Mouse (Mus musculus): ENCODE data around the gene Sfr1. TPM values are rescaled to one million over a fixed set of nuclear protein-coding genes. Genes with fewer than 3 reads are reported as not detected.

The Sfr1 gene
- polyA plus RNA-seq (2014; fragmentation: Nextera tagmentation; extraction: Ambion mirVana), result 165 and 187 TPM in 2 replicates

DNA sequence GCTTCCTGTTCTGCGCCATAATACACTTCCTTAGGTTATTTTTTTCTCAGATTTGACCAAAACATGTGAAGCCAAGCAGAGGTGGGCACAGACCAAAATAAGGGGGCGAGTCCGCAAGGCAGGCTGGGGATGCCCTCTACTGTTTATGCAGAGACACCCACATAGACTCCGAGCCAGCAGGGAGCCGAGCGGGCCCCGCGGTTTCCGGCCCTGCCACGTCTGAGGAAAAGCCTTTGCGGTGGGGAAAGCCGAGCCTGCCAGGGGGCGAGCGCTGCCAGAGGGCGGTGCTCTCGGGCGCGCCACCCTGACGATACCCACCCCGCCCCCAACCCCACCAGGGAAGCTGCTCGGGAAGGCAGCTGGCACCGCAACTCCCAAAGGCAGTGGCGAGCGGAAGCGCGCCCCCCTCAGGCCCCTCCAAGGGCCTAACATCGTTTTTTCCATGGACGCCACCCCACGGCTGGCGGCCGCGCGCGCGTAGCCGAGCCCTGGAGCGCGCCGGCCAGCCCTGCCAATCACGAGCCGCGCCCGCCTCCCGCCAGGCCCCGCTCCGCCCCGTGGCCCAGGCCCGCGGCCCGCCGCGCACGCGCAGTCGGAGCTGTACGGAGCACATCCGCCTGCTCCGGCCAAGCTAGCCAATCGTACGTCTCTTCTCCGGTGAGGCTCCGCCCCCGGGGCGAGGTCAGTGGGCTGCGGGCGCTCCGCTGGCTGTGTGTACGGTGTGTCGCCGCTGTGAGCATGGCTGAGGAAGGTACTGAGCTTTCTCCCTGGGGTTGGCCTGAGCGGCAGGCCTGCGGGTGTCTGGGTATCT lies at the start of gene Sfr1:
Gene Sfr1, plus strand, starts transcription at position 612 of the 811 bp plus-strand sequence.
- peaks cover 30% of the 10 kb centered on the region for H3K36me3 ChIP-seq (ENCODE audit: control insufficient read depth, insufficient read depth, low read length)
- peak; percentile 95 for ATAC-seq (ENCODE audit: low read depth)
- peak within 1 kb of the TSS; percentile 92 for H3K27ac ChIP-seq (ENCODE audit: low read depth, low read length)
- under 1% methylated on average over 64 of the region's 72 CpGs for WGBS
- no peaks in the 10 kb centered on the region for H3K27me3 ChIP-seq (ENCODE audit: control insufficient read depth, insufficient read depth, low read length)
- H3K4me3 ChIP-seq (ENCODE audit: low read depth, low read length), result peak within 1 kb of the TSS; percentile 70
- peak within 1 kb of the TSS; percentile 63 for H3K9ac ChIP-seq (replicated peaks; ENCODE audit: low read depth, low read length)
- H3K4me2 ChIP-seq (ENCODE audit: low read depth, low read length), result peak within 1 kb of the TSS; percentile 69
- H3K9me3 ChIP-seq (ENCODE audit: control insufficient read depth, low read length), result no peaks in the 10 kb centered on the region
- 0 out of 2 replicates have a peak, but pooled peaks cover 6% of the 10 kb centered on the region for H3K4me1 ChIP-seq (ENCODE audit: control insufficient read depth, insufficient read depth, low read length)

DNA sequence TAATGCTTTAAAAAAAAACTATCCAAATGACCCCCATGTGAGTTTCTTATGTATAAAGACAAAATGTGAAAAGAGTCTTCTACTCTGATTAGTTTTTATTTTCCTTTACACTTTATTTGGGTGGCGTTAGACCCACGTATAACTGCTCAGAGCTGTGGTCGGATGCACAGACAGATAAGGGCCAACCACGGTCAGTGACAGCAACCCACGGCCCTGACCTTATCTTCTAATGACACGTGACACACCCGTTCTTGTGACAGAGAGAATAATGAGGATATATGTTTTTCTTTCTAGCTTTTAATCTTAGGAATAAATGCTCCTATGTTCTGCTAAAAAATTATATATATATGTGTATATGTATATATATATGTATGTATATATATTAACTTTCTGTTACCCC lies 41.9 kb upstream of the Sfr1 start:
- Histone ChIP-seq H3K9ac (replicated peaks; ENCODE audit: low read depth, low read length) (no peak overlapping the region), H3K4me1 (ENCODE audit: control insufficient read depth, insufficient read depth, low read length) (no peaks in the 10 kb centered on the region), H3K4me3 (ENCODE audit: low read depth, low read length) (no peak overlapping the region), H3K4me2 (ENCODE audit: low read depth, low read length) (no peak overlapping the region), H3K36me3 (ENCODE audit: control insufficient read depth, insufficient read depth, low read length) (no peaks in the 10 kb centered on the region), H3K27me3 (ENCODE audit: control insufficient read depth, insufficient read depth, low read length) (no peaks in the 10 kb centered on the region), H3K27ac (ENCODE audit: low read depth, low read length) (no peak overlapping the region), H3K9me3 (ENCODE audit: control insufficient read depth, low read length) (no peaks in the 10 kb centered on the region)
- ATAC-seq (ENCODE audit: low read depth), result no peak
- 91% methylated on average over 7 of the region's 7 CpGs for WGBS

DNA sequence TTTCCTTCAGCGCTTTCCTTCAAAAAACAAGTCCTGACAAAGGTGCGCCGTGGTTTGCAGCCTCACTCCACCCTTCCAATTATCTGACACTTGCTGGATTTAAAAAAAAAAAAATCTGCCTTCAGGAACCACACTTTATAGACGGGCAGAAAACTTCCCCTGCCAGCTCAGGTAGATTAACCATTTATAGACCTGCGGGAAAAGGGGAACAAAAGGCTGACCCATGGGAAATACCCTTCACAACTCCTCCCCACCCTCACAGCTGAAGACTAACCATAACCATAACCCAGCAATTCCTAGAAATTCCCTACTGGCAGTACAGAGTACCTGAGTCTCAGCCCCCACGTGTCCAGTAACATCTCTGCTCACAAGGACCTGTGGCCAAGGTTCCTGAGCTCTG lies 39.5 kb upstream of the Sfr1 start, which contains the start of gene Col17a1:
Gene Col17a1, minus strand, starts transcription at position 101 of the 400 bp plus-strand sequence.
- no peak for ATAC-seq (ENCODE audit: low read depth)
- WGBS, result 83% methylated on average over 6 of the region's 6 CpGs
- Histone ChIP-seq H3K4me2 (ENCODE audit: low read depth, low read length) (no peak within 1 kb of the TSS), H3K9me3 (ENCODE audit: control insufficient read depth, low read length) (no peaks in the 10 kb centered on the region), H3K4me1 (ENCODE audit: control insufficient read depth, insufficient read depth, low read length) (no peaks in the 10 kb centered on the region), H3K27ac (ENCODE audit: low read depth, low read length) (no peak within 1 kb of the TSS), H3K9ac (replicated peaks; ENCODE audit: low read depth, low read length) (no peak within 1 kb of the TSS), H3K27me3 (ENCODE audit: control insufficient read depth, insufficient read depth, low read length) (no peaks in the 10 kb centered on the region), H3K4me3 (ENCODE audit: low read depth, low read length) (no peak within 1 kb of the TSS), H3K36me3 (ENCODE audit: control insufficient read depth, insufficient read depth, low read length) (no peaks in the 10 kb centered on the region)

DNA sequence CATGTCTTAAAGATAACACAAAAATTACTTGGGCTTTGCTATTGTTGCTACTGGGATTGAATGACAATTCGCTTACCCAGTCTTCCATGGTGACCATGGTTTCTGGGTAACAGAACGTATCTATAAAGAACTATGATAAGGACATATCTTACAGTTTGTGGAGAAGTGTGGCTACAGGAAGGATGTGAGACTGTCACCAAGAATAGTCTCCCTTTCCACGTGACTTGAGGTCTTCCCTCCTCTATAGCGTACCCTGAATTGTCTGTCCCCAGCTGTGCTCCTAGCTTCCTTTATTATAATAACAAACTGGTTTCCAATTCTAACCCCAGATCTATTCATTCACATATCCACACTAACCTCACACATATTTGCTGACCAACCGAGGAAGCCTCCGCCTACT lies 35.8 kb upstream of the Sfr1 start:
- Histone ChIP-seq H3K9ac (replicated peaks; ENCODE audit: low read depth, low read length) (no peak overlapping the region), H3K9me3 (ENCODE audit: control insufficient read depth, low read length) (no peaks in the 10 kb centered on the region), H3K4me2 (ENCODE audit: low read depth, low read length) (no peak overlapping the region), H3K36me3 (ENCODE audit: control insufficient read depth, insufficient read depth, low read length) (no peaks in the 10 kb centered on the region), H3K27ac (ENCODE audit: low read depth, low read length) (no peak overlapping the region), H3K4me3 (ENCODE audit: low read depth, low read length) (no peak overlapping the region), H3K4me1 (ENCODE audit: control insufficient read depth, insufficient read depth, low read length) (no peaks in the 10 kb centered on the region), H3K27me3 (ENCODE audit: control insufficient read depth, insufficient read depth, low read length) (no peaks in the 10 kb centered on the region)
- WGBS, result 92% methylated on average over 6 of the region's 6 CpGs
- ATAC-seq (ENCODE audit: low read depth), result no peak

DNA sequence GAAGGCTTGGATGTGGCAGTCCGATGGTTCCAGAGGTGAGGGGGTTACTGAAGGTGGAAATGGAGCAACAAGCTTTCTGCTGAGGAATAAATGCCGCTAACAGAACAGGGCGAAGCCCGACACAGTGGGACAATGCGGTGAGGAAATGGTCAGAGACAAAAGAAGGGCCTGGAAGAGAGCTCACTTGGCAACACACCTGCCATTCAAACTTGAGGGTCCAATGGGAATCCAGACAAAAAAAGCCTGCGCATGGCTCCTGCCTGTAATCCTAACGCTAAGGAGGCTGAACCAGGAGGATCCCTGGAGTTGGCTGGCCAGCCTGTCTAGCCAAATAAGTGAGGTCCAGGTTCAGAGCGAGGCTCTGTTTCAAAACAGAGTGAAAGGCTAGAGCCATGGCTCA lies 35.1 kb upstream of the Sfr1 start:
- 93% methylated on average over 8 of the region's 8 CpGs for WGBS
- no peak for ATAC-seq (ENCODE audit: low read depth)
- H3K27me3 ChIP-seq (ENCODE audit: control insufficient read depth, insufficient read depth, low read length), result no peaks in the 10 kb centered on the region

DNA sequence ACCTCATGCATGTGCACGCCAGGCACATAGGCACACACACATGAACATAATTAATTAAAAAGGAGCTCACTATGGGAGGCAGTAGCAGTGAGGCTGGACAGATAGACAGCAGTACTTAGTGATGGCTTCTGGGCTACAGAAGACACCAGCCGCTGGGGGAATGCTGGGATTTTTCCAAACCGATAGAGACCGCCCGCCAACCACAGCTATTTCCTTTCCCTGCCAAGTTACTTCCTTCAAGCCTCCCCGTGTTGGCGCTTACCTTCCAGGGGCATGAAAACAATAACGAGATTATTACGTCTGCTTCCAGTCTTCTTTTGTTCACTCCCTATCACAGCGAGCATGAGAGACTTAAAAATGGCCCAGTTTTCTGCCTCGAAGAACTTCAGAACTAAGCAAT lies 34.4 kb upstream of the Sfr1 start:
- WGBS, result 95% methylated on average over 11 of the region's 11 CpGs
- no peaks in the 10 kb centered on the region for H3K27me3 ChIP-seq (ENCODE audit: control insufficient read depth, insufficient read depth, low read length)
- no peak for ATAC-seq (ENCODE audit: low read depth)

More for the DNA sequence above, 35.1 kb upstream of the Sfr1 start:
- H3K9ac ChIP-seq (replicated peaks; ENCODE audit: low read depth, low read length), result no peak overlapping the region
- H3K4me2 ChIP-seq (ENCODE audit: low read depth, low read length), result no peak overlapping the region
- no peak overlapping the region for H3K4me3 ChIP-seq (ENCODE audit: low read depth, low read length)
- no peak overlapping the region for H3K27ac ChIP-seq (ENCODE audit: low read depth, low read length)
- no peaks in the 10 kb centered on the region for H3K9me3 ChIP-seq (ENCODE audit: control insufficient read depth, low read length)
- H3K4me1 ChIP-seq (ENCODE audit: control insufficient read depth, insufficient read depth, low read length), result no peaks in the 10 kb centered on the region
- H3K36me3 ChIP-seq (ENCODE audit: control insufficient read depth, insufficient read depth, low read length), result no peaks in the 10 kb centered on the region

DNA sequence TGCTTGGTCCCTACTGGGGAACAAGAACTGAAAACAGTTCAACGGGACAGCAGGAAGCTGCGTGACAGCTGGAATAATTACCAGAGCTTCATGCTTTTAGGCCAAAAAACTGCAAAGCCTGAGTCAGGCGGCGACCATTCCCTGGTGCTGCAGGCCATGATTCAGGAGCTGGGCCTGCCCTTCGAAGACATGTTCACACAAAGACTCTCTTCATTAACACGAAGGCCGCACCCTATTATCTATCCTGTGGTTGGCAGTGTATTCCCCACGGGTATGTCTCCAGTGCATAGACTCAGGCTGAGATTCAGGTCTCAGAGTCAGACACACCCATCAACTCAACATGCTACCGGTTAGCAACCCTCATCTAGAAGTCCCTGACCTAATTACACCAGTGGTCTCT lies 33.2 kb upstream of the Sfr1 start:
- no peak overlapping the region for H3K4me2 ChIP-seq (ENCODE audit: low read depth, low read length)
- H3K27ac ChIP-seq (ENCODE audit: low read depth, low read length), result no peak overlapping the region
- ATAC-seq (ENCODE audit: low read depth), result no peak
- WGBS, result 81% methylated on average over 9 of the region's 9 CpGs
- no peaks in the 10 kb centered on the region for H3K9me3 ChIP-seq (ENCODE audit: control insufficient read depth, low read length)
- H3K36me3 ChIP-seq (ENCODE audit: control insufficient read depth, insufficient read depth, low read length), result no peaks in the 10 kb centered on the region
- no peak overlapping the region for H3K4me3 ChIP-seq (ENCODE audit: low read depth, low read length)
- H3K9ac ChIP-seq (replicated peaks; ENCODE audit: low read depth, low read length), result no peak overlapping the region
- H3K4me1 ChIP-seq (ENCODE audit: control insufficient read depth, insufficient read depth, low read length), result no peaks in the 10 kb centered on the region
- no peaks in the 10 kb centered on the region for H3K27me3 ChIP-seq (ENCODE audit: control insufficient read depth, insufficient read depth, low read length)

More for the DNA sequence above, 34.4 kb upstream of the Sfr1 start:
- Histone ChIP-seq H3K9me3 (ENCODE audit: control insufficient read depth, low read length) (no peaks in the 10 kb centered on the region), H3K4me1 (ENCODE audit: control insufficient read depth, insufficient read depth, low read length) (no peaks in the 10 kb centered on the region), H3K27ac (ENCODE audit: low read depth, low read length) (no peak overlapping the region), H3K9ac (replicated peaks; ENCODE audit: low read depth, low read length) (no peak overlapping the region), H3K36me3 (ENCODE audit: control insufficient read depth, insufficient read depth, low read length) (no peaks in the 10 kb centered on the region), H3K4me3 (ENCODE audit: low read depth, low read length) (no peak overlapping the region), H3K4me2 (ENCODE audit: low read depth, low read length) (no peak overlapping the region)

DNA sequence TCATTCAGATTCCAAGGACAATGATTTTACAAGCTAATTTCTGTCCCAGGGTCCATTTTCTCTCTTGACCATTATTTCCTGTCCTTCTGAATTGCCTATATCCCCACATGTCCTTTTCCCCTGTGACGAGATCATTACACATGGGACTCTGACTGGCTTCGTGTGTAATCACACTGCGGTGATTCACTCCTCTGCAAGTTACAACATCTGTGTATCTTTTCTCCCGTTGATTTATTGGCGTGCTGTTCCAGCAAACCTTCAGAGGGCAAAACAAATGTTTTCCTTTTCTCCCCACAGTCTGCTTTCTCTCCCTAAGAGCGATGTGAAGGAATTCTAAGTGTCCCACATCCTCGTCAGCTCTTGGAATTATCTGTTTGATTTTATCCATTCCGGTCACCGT lies 31.7 kb upstream of the Sfr1 start:
- no peak for ATAC-seq (ENCODE audit: low read depth)
- Histone ChIP-seq H3K9me3 (ENCODE audit: control insufficient read depth, low read length) (no peaks in the 10 kb centered on the region), H3K4me3 (ENCODE audit: low read depth, low read length) (no peak overlapping the region), H3K27ac (ENCODE audit: low read depth, low read length) (no peak overlapping the region), H3K4me2 (ENCODE audit: low read depth, low read length) (no peak overlapping the region), H3K36me3 (ENCODE audit: control insufficient read depth, insufficient read depth, low read length) (no peaks in the 10 kb centered on the region), H3K4me1 (ENCODE audit: control insufficient read depth, insufficient read depth, low read length) (no peaks in the 10 kb centered on the region), H3K27me3 (ENCODE audit: control insufficient read depth, insufficient read depth, low read length) (no peaks in the 10 kb centered on the region), H3K9ac (replicated peaks; ENCODE audit: low read depth, low read length) (no peak overlapping the region)
- WGBS, result 39% methylated on average over 9 of the region's 9 CpGs

DNA sequence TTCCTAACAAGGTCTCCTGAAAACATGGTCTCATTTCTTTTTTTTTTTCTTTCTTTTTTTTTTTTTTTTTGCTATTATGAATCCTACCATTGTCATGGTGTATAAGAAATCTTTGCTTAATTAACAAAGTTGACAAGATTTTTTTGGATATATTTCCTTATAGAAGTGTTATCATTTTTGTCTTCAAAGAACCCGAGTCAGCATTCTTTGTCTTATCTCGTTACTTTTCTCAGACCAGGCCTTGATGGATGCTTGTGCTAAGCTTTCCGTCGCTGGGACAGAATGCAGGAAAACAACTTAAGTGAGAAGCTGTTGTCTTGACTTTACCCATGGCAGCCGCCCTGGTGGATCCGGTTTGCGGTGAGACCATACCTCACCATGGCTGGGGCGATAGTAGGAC lies 31.0 kb upstream of the Sfr1 start:
- Histone ChIP-seq H3K4me1 (ENCODE audit: control insufficient read depth, insufficient read depth, low read length) (no peaks in the 10 kb centered on the region), H3K36me3 (ENCODE audit: control insufficient read depth, insufficient read depth, low read length) (no peaks in the 10 kb centered on the region), H3K4me3 (ENCODE audit: low read depth, low read length) (no peak overlapping the region), H3K9me3 (ENCODE audit: control insufficient read depth, low read length) (no peaks in the 10 kb centered on the region), H3K27ac (ENCODE audit: low read depth, low read length) (no peak overlapping the region), H3K27me3 (ENCODE audit: control insufficient read depth, insufficient read depth, low read length) (no peaks in the 10 kb centered on the region), H3K4me2 (ENCODE audit: low read depth, low read length) (no peak overlapping the region), H3K9ac (replicated peaks; ENCODE audit: low read depth, low read length) (no peak overlapping the region)
- WGBS, result 90% methylated on average over 8 of the region's 8 CpGs
- no peak for ATAC-seq (ENCODE audit: low read depth)
